Mouse (Mus musculus) granulocyte monocyte progenitor cell, adult 5-6 weeks (primary cell): ENCODE results near the gene Ajuba. TPM values are rescaled to one million over a fixed set of nuclear protein-coding genes. Genes with fewer than 3 reads are reported as not detected.

Source experiments
- ATAC-seq: replicated peaks from 2 replicates; pipeline ENCODE4 v1.8.0; 2016; ENCODE audit warnings: mild to moderate bottlenecking, moderate TSS enrichment, inconsistent platforms; ENCODE audit not compliant: poor library complexity, severe bottlenecking
- total RNA-seq, 2 experiments: library from RNA; stranded (forward) in 1 of 2; stranded (reverse) in 1 of 2; fragments of 200-712, 200-1000 nt in 1 of 2; fragments of >200 nt in 1 of 2; fragmentation: Nextera tagmentation in 1 of 2; gene quantifications; 2 replicates each; pipeline ENCODE4 v1.2.3; 2014 to 2017

Gene Ajuba
- total RNA-seq, 2 experiments from 2014 or later = 1.0 to 1.2 TPM

- peak; percentile 89 for ATAC-seq
Measured at GRCm38 (mm10) chr14:54553975-54554769, 23.2 kb downstream of the Ajuba start, which contains the start of gene Haus4. Gene Haus4 (minus strand): TSS chr14:54554616.

- ATAC-seq = no peak
Measured at GRCm38 (mm10) chr14:54553454-54553974, 23.8 kb downstream of the Ajuba start.

- no peak for ATAC-seq
Measured at GRCm38 (mm10) chr14:54544703-54545102, 32.7 kb downstream of the Ajuba start.

- ATAC-seq = no peak
Measured at GRCm38 (mm10) chr14:54540771-54541170, 36.6 kb downstream of the Ajuba start.

- no peak for ATAC-seq
Measured at GRCm38 (mm10) chr14:54538580-54538979, 38.8 kb downstream of the Ajuba start.

- peak; percentile 72 for ATAC-seq
Measured at GRCm38 (mm10) chr14:54528446-54529111, 48.8 kb downstream of the Ajuba start.

- ATAC-seq = no peak
Measured at GRCm38 (mm10) chr14:54528007-54528393, 49.4 kb downstream of the Ajuba start.

GRCm38 (mm10) chr14:54527227-54528006 lies 49.9 kb downstream of the Ajuba start:
- ATAC-seq = 0 out of 2 replicates have a peak, but pooled peaks have one; percentile 9

- no peak for ATAC-seq
Measured at GRCm38 (mm10) chr14:54523600-54523999, 53.8 kb downstream of the Ajuba start.

Other genes starting within 250 kb of the Ajuba start
- 43.2 and 53.8 TPM in 2 replicates for gene Oxa1l, start 216.7 kb downstream of the Ajuba start, total RNA-seq (2014; fragmentation: Nextera tagmentation)
- gene Oxa1l, start 216.7 kb downstream of the Ajuba start, total RNA-seq (2017) = 30.6 and 51.1 TPM in 2 replicates
- 10.3 and 10.7 TPM in 2 replicates for gene Slc7a7, start 159.8 kb downstream of the Ajuba start, total RNA-seq (2014; fragmentation: Nextera tagmentation)
- 3.0 and 3.1 TPM in 2 replicates for gene Slc7a7, start 159.8 kb downstream of the Ajuba start, total RNA-seq (2017)
- 63.7 and 100 TPM in 2 replicates for gene Mrpl52, start 150.6 kb downstream of the Ajuba start, total RNA-seq (2014; fragmentation: Nextera tagmentation)
- gene Mrpl52, start 150.6 kb downstream of the Ajuba start, total RNA-seq (2017) = 34.0 and 40.1 TPM in 2 replicates
- gene Mmp14, start 145.9 kb downstream of the Ajuba start, total RNA-seq (2014; fragmentation: Nextera tagmentation) = not detected in 2 replicates
- not detected in 2 replicates for gene Mmp14, start 145.9 kb downstream of the Ajuba start, total RNA-seq (2017)
- gene Lrp10, start 113.4 kb downstream of the Ajuba start, total RNA-seq (2014; fragmentation: Nextera tagmentation) = 37.3 and 41.5 TPM in 2 replicates
- gene Lrp10, start 113.4 kb downstream of the Ajuba start, total RNA-seq (2017) = 20.0 and 23.7 TPM in 2 replicates
- not detected in 2 replicates for gene Rem2, start 101.5 kb downstream of the Ajuba start, total RNA-seq (2014; fragmentation: Nextera tagmentation)
- gene Rem2, start 101.5 kb downstream of the Ajuba start, total RNA-seq (2017) = not detected in 2 replicates
- gene Prmt5, start 60.0 kb downstream of the Ajuba start, total RNA-seq (2014; fragmentation: Nextera tagmentation) = 69.5 and 89.4 TPM in 2 replicates
- 57.4 and 68.2 TPM in 2 replicates for gene Prmt5, start 60.0 kb downstream of the Ajuba start, total RNA-seq (2017)
- 70.3 and 79.6 TPM in 2 replicates for gene Haus4, start 22.9 kb downstream of the Ajuba start, total RNA-seq (2014; fragmentation: Nextera tagmentation)
- gene Haus4, start 22.9 kb downstream of the Ajuba start, total RNA-seq (2017) = 85.8 and 93.8 TPM in 2 replicates
- gene 4931414P19Rik, start 28.4 kb upstream of the Ajuba start, total RNA-seq (2014; fragmentation: Nextera tagmentation) = 5.8 and 9.9 TPM in 2 replicates
- 3.6 and 4.3 TPM in 2 replicates for gene 4931414P19Rik, start 28.4 kb upstream of the Ajuba start, total RNA-seq (2017)
- gene Psmb5, start 40.5 kb upstream of the Ajuba start, total RNA-seq (2014; fragmentation: Nextera tagmentation) = 237 and 287 TPM in 2 replicates
- gene Psmb5, start 40.5 kb upstream of the Ajuba start, total RNA-seq (2017) = 63.3 and 69.9 TPM in 2 replicates
- gene Psmb11, start 43.9 kb upstream of the Ajuba start, total RNA-seq (2014; fragmentation: Nextera tagmentation) = 0.09 TPM in 1 of 2 replicates, not detected in the other
- not detected in 2 replicates for gene Psmb11, start 43.9 kb upstream of the Ajuba start, total RNA-seq (2017)
- gene Gm17606, start 63.4 kb upstream of the Ajuba start, total RNA-seq (2014; fragmentation: Nextera tagmentation) = not detected in 2 replicates
- gene Gm17606, start 63.4 kb upstream of the Ajuba start, total RNA-seq (2017) = not detected in 2 replicates
- gene Cdh24, start 63.8 kb upstream of the Ajuba start, total RNA-seq (2014; fragmentation: Nextera tagmentation) = 0.54 and 1.4 TPM in 2 replicates
- 0.39 and 0.41 TPM in 2 replicates for gene Cdh24, start 63.8 kb upstream of the Ajuba start, total RNA-seq (2017)
- gene 1700123O20Rik, start 108.7 kb upstream of the Ajuba start, total RNA-seq (2014; fragmentation: Nextera tagmentation) = 44.3 and 69.7 TPM in 2 replicates
- 42.2 and 50.0 TPM in 2 replicates for gene 1700123O20Rik, start 108.7 kb upstream of the Ajuba start, total RNA-seq (2017)
- gene Acin1, start 109.4 kb upstream of the Ajuba start, total RNA-seq (2014; fragmentation: Nextera tagmentation) = 236 and 252 TPM in 2 replicates
- 198 and 208 TPM in 2 replicates for gene Acin1, start 109.4 kb upstream of the Ajuba start, total RNA-seq (2017)
- gene Gm29776, start 121.3 kb upstream of the Ajuba start, total RNA-seq (2014; fragmentation: Nextera tagmentation) = 0.15 TPM in 1 of 2 replicates, not detected in the other
- 0.22 TPM in 1 of 2 replicates, not detected in the other for gene Gm29776, start 121.3 kb upstream of the Ajuba start, total RNA-seq (2017)
- gene Cebpe, start 134.6 kb upstream of the Ajuba start, total RNA-seq (2014; fragmentation: Nextera tagmentation) = 23.1 and 45.9 TPM in 2 replicates
- gene Cebpe, start 134.6 kb upstream of the Ajuba start, total RNA-seq (2017) = 57.2 and 63.7 TPM in 2 replicates
- gene Slc7a8, start 204.4 kb upstream of the Ajuba start, total RNA-seq (2014; fragmentation: Nextera tagmentation) = 7.6 and 8.3 TPM in 2 replicates
- gene Slc7a8, start 204.4 kb upstream of the Ajuba start, total RNA-seq (2017) = 2.0 and 3.2 TPM in 2 replicates
- not detected in 2 replicates for gene Rnf212b, start 236.6 kb upstream of the Ajuba start, total RNA-seq (2014; fragmentation: Nextera tagmentation)
- not detected in 2 replicates for gene Rnf212b, start 236.6 kb upstream of the Ajuba start, total RNA-seq (2017)